Mouse (Mus musculus) stomach, postnatal 0 days (tissue): Measurements from ENCODE around the gene Ntm. TPM values are rescaled to one million over a fixed set of nuclear protein-coding genes. Genes with fewer than 3 reads are reported as not detected.

Experiments used
- ATAC-seq: fragments of 200-750 bp; cut with Nextera tagmentation; 2 replicates; pipeline ENCODE4 v1.8.0; 2017; ENCODE audit not compliant: low FRiP score, low TSS enrichment
- DNase-seq: peaks from one replicate; pipeline ENCODE4 v3.0.0-alpha.2; 2016; ENCODE audit warnings: low spot score
- H3K27ac ChIP-seq: fragments of 300-500 bp; sonication (generic); replicated peaks from 2 replicates; pipeline ENCODE4 v1.5.1; 2014; ENCODE audit warnings: mild to moderate bottlenecking, control low read depth
- H3K27me3 ChIP-seq: fragments of 300-500 bp; sonication (generic); 2 replicates; pipeline ENCODE4 v1.6.1; 2014; ENCODE audit warnings: low read length; ENCODE audit not compliant: control insufficient read depth, insufficient read depth
- H3K36me3 ChIP-seq: fragments of 300-500 bp; sonication (generic); 2 replicates; pipeline ENCODE4 v1.6.1; 2014; ENCODE audit warnings: low read length, mixed read lengths; ENCODE audit not compliant: control insufficient read depth, insufficient read depth
- H3K4me1 ChIP-seq: fragments of 300-500 bp; sonication (generic); replicated peaks from 2 replicates; pipeline ENCODE4 v1.6.1; 2014; ENCODE audit warnings: antibody characterized with exemption; ENCODE audit not compliant: control insufficient read depth, insufficient read depth
- H3K4me2 ChIP-seq: fragments of 300-500 bp; sonication (generic); replicated peaks from 2 replicates; pipeline ENCODE4 v1.6.1; 2014; ENCODE audit warnings: low read depth, mild to moderate bottlenecking, control low read depth, moderate library complexity
- H3K4me3 ChIP-seq: fragments of 300-500 bp; sonication (generic); 2 replicates; pipeline ENCODE4 v1.5.1; 2014; ENCODE audit warnings: low read depth, low read length, control low read depth
- H3K9ac ChIP-seq: fragments of 300-500 bp; sonication (generic); 2 replicates; pipeline ENCODE4 v1.6.1; 2014; ENCODE audit warnings: mild to moderate bottlenecking, low read length, control low read depth, mixed read lengths
- H3K9me3 ChIP-seq: fragments of 300-500 bp; sonication (generic); 2 replicates; pipeline ENCODE4 v1.6.1; 2016; ENCODE audit warnings: low read length; ENCODE audit not compliant: control insufficient read depth
- CTCF ChIP-seq: IDR thresholded peaks from 2 replicates; pipeline ENCODE4 v1.5.1; 2016; ENCODE audit warnings: antibody characterized with exemption, low read depth, mild to moderate bottlenecking, moderate library complexity
- EP300 ChIP-seq: optimal IDR thresholded peaks from 2 replicates; pipeline ENCODE3; 2016; ENCODE audit warnings: antibody characterized with exemption
- WGBS: fragments of 180-500 bp; shearing (Covaris S2); extraction: QIAGEN DNeasy Blood & Tissue Kit; methylation state at CpG from one replicate; pipeline ENCODE4 v1.1.7; 2014; 5-methylcytosine and 5-hydroxymethylcytosine counted together
- polyA plus RNA-seq: library from polyadenylated mRNA; unstranded; fragments of >200 nt; fragmentation: Nextera tagmentation; extraction: Ambion mirVana; gene quantifications from 2 replicates; pipeline ENCODE4 v1.2.1, GENCODE M21; 2015

The Ntm gene
- polyA plus RNA-seq, 1 experiment from 2014 or later = 5.9 TPM

DNA sequence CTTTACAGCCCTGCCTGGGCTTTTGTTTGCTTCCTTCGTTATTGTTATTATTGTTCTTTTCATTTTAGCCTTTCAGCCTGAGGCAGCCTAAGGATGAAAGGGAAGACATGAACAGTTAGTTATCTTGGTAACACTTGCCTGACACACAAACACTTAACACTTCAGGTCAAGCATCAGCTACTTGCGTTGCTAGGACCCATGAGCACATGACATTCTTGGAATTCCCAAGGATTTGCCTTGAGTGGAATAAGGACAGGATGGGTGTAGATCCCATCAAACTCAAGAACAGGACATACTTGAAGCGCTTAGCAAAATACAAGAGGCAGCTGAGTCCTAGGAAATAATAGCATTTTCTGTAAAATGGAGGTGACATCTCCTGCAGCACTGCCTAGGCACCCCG lies 186.4 kb downstream of the Ntm start:
- no peak overlapping the region for H3K9ac ChIP-seq
- no peaks in the 10 kb centered on the region for H3K4me1 ChIP-seq
- no peak for TF ChIP-seq CTCF
- TF ChIP-seq EP300 = no peak
- no peaks in the 10 kb centered on the region for H3K9me3 ChIP-seq
- WGBS = 68% methylated on average over 4 of the region's 4 CpGs
- no peak overlapping the region for H3K27ac ChIP-seq
- DNase-seq (no peak), ATAC-seq (no peak)
- no peaks in the 10 kb centered on the region for H3K27me3 ChIP-seq
- H3K4me2 ChIP-seq = no peak overlapping the region
- no peak overlapping the region for H3K4me3 ChIP-seq
- H3K36me3 ChIP-seq = no peaks in the 10 kb centered on the region

GRCm38 (mm10) chr9:29776030-29776429 lies 186.9 kb downstream of the Ntm start:
- no peak for ATAC-seq
- no peak overlapping the region for H3K4me2 ChIP-seq
- no peaks in the 10 kb centered on the region for H3K4me1 ChIP-seq
- H3K27ac ChIP-seq = no peak overlapping the region
- H3K27me3 ChIP-seq = no peaks in the 10 kb centered on the region
- TF ChIP-seq CTCF (no peak), EP300 (no peak)
- no peak overlapping the region for H3K9ac ChIP-seq
- DNase-seq = no peak
- H3K9me3 ChIP-seq = no peaks in the 10 kb centered on the region
- WGBS = 86% methylated on average over 4 of the region's 4 CpGs
- no peak overlapping the region for H3K4me3 ChIP-seq
- H3K36me3 ChIP-seq = no peaks in the 10 kb centered on the region

DNA sequence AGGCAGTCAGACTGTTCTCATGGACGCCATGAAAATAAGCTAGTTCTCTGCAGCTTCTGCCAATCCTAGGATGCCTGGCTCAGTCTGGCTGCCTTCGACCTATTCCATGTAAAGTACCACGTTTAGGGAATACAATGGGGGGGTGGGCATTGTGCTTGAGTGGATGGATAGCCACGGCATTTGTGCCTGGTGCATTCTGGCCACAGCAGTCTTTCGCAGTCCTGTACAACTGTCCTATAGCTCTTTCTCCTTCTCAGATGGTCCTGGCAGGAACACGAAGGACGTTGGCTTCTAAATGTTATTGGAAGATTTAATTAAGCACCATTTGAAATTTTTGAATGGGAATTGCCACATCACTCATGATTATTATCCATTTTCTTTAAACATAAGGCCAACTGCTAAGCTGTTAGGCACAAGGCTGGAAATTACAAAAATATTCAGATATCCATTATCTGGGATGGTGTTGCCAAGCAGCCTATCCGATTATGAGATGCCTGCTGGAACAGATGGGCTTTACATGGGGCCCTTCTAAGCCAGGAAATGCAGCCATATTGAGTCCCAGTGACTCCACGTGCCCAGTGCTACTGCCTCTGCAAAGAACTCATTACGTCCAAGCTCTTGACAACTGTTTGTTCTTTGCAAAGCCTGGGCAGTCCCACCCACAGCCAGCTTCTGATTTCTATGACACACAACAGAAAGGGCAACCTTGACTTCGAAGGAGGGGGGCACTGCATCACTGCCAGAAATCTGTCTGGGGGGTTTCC lies 190.1 kb downstream of the Ntm start:
- no peak for ATAC-seq
- H3K4me2 ChIP-seq = no peak overlapping the region
- no peaks in the 10 kb centered on the region for H3K27me3 ChIP-seq
- no peaks in the 10 kb centered on the region for H3K36me3 ChIP-seq
- WGBS = 61% methylated on average over 11 of the region's 11 CpGs
- no peak for TF ChIP-seq CTCF
- no peak for TF ChIP-seq EP300
- H3K9ac ChIP-seq = no peak overlapping the region
- H3K27ac ChIP-seq = no peak overlapping the region
- H3K4me3 ChIP-seq = no peak overlapping the region
- DNase-seq = no peak
- H3K4me1 ChIP-seq = no peaks in the 10 kb centered on the region
- H3K9me3 ChIP-seq = no peaks in the 10 kb centered on the region

DNA sequence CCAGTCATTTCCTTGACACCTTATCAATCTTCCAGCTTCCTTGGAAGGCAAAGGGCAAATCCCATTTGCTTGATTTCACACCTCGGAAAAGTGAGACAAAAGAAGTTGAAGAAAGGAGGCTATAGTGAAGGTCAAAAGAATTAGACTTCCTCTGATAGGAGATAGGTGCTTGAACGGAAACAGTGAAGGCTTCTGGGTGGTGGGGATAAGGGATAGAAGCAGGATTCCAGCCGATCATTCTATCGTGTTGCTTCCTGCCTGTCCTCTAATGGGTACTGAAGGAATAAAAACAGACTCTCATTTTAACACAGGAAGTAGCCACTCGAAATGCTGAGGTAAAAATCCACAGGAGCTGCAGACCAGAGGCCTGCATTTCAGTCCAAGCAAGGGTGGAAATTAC lies 191.1 kb downstream of the Ntm start:
- WGBS = 23% methylated on average over 5 of the region's 5 CpGs
- no peak for DNase-seq
- TF ChIP-seq CTCF (no peak), EP300 (no peak)
- no peak overlapping the region for H3K4me3 ChIP-seq
- H3K9me3 ChIP-seq = no peaks in the 10 kb centered on the region
- no peaks in the 10 kb centered on the region for H3K27me3 ChIP-seq
- no peaks in the 10 kb centered on the region for H3K4me1 ChIP-seq
- H3K9ac ChIP-seq = no peak overlapping the region
- H3K4me2 ChIP-seq = no peak overlapping the region
- H3K36me3 ChIP-seq = no peaks in the 10 kb centered on the region
- no peak for ATAC-seq
- no peak overlapping the region for H3K27ac ChIP-seq

DNA sequence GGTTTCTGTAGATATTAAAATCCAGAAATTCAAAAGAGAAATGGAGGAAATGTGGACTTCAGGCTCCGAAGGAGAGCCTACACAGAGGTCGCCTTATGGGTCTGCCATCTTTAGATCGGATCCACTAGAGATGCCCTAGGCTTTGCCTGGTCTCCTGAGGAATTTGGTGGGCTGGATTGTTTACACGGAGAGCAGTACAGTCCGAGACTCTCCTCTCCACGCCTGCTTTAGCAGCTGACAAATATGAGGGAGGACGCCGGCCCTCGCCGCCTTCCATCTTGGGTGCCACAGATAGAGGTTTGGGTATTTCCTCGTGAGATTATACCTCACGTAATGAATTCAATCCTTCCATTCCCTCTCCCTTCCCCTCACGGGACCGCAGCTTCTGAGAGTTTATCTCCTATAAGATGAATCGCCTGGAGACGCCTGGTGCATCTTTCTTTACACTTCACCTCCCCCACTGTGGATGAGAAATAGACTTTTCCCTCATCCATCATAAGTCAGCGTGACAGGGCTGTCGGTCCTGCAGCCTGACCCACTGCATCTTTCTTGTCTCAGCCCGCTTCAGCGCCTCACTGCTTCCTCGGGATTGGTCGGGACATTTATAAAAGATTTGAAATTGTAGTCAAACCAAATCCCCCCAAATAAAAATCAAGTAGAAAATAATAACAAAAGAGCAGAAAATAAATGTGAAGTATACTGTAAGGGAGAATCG lies 191.7 kb downstream of the Ntm start:
- peak overlapping the region; percentile 23; the same call in 1 of the 2 replicates for H3K4me2 ChIP-seq
- H3K27ac ChIP-seq = no peak overlapping the region
- no peak overlapping the region for H3K4me3 ChIP-seq
- H3K9ac ChIP-seq = no peak overlapping the region
- no peak for DNase-seq
- no peaks in the 10 kb centered on the region for H3K9me3 ChIP-seq
- H3K36me3 ChIP-seq = no peaks in the 10 kb centered on the region
- no peaks in the 10 kb centered on the region for H3K27me3 ChIP-seq
- no peaks in the 10 kb centered on the region for H3K4me1 ChIP-seq
- 45% methylated on average over 23 of the region's 23 CpGs for WGBS
- TF ChIP-seq EP300 (no peak), CTCF (no peak)
- no peak for ATAC-seq

DNA sequence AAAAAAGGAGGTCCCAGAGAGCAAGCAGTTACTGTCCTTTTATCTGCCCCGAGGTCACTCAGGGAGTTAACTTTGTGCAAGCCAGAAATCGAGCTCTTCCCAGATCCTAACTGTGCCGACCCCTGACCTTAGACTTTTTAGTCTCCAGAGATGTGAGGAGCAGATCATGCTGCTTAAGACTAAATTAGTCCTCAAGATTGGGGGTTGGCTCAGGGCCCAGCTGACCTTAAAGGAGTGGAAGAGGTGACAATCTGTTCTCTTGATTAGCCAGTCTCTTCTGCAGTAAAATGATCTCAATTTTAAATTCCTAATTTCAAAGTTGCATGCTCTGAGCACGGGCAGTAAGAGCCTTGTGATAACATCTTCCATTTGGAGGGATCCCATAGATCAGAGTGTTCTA lies 193.6 kb downstream of the Ntm start:
- no peaks in the 10 kb centered on the region for H3K27me3 ChIP-seq
- H3K27ac ChIP-seq = no peak overlapping the region
- TF ChIP-seq CTCF (no peak), EP300 (no peak)
- WGBS = 53% methylated on average over 4 of the region's 4 CpGs
- no peak overlapping the region for H3K9ac ChIP-seq
- H3K4me1 ChIP-seq = no peaks in the 10 kb centered on the region
- DNase-seq = no peak
- H3K4me2 ChIP-seq = no peak overlapping the region
- ATAC-seq = no peak
- H3K36me3 ChIP-seq = no peaks in the 10 kb centered on the region
- no peaks in the 10 kb centered on the region for H3K9me3 ChIP-seq
- no peak overlapping the region for H3K4me3 ChIP-seq
